Mouse (Mus musculus) cerebellum, adult 2 months (tissue): ENCODE measurements at regions not wholly inside any gene's neighbourhood (a gene's known extent, or its start where the extent isn't known, plus 50 kb on each side); places are given as distances from the start of the nearest gene placed in this dataset.

Experiments used
- DNase-seq, 2 experiments: peaks; one replicate each; pipeline ENCODE4 v3.0.0; 2021
- H3K27ac ChIP-seq: fragments of 200-500 bp; 2 replicates; pipeline ENCODE4 v1.5.1; 2012; ENCODE audit warnings: low read length, control low read depth, inconsistent platforms; ENCODE audit not compliant: insufficient read depth
- H3K27me3 ChIP-seq: fragments of 200-500 bp; 2 replicates; pipeline ENCODE4 v1.6.1; 2012; ENCODE audit warnings: inconsistent platforms, mild to moderate bottlenecking, low read length, moderate library complexity; ENCODE audit not compliant: control insufficient read depth, insufficient read depth
- H3K4me1 ChIP-seq: fragments of 200-500 bp; 2 replicates; pipeline ENCODE4 v1.6.1; 2011; ENCODE audit warnings: low read length; ENCODE audit not compliant: control insufficient read depth, insufficient read depth
- H3K4me3 ChIP-seq: fragments of 200-500 bp; replicated peaks from 2 replicates; pipeline ENCODE3; 2011; ENCODE audit warnings: mild to moderate bottlenecking, low read depth, low read length, control low read depth; ENCODE audit not compliant: insufficient read depth
- CTCF ChIP-seq: fragments of 200-500 bp; IDR thresholded peaks from 2 replicates; pipeline ENCODE4 v1.5.1; 2011; ENCODE audit warnings: low read depth, mild to moderate bottlenecking, control low read depth, low read length, moderate library complexity, borderline replicate concordance; ENCODE audit not compliant: insufficient read depth
- POLR2A ChIP-seq: fragments of 200-500 bp; IDR thresholded peaks from 2 replicates; pipeline ENCODE4 v1.6.1; 2011; ENCODE audit warnings: low read length, control low read depth, borderline replicate concordance; ENCODE audit not compliant: insufficient read depth
- WGBS: fragments of 180-500 bp; shearing (Covaris S2); methylation state at CpG from one replicate; pipeline ENCODE4 v1.1.7; 2018; 5-methylcytosine and 5-hydroxymethylcytosine counted together

- H3K4me1 ChIP-seq = no peaks in the 10 kb centered on the region; the same call in 1 of the 2 replicates
- DNase-seq = no peak
- WGBS = 4% methylated on average over 18 of the region's 18 CpGs
- no peak overlapping the region for H3K4me3 ChIP-seq
- H3K27me3 ChIP-seq = peaks cover 6% of the 10 kb centered on the region; the same call in 1 of the 2 replicates
- no peak overlapping the region for H3K27ac ChIP-seq
- TF ChIP-seq CTCF (no peak), POLR2A (no peak)
Observed at GRCm38 (mm10) chr2:172613891-172614391, 64.5 kb downstream of the Tfap2c start.

- Histone ChIP-seq H3K27me3 (peaks cover 6% of the 10 kb centered on the region; the same call in 1 of the 2 replicates), H3K4me3 (no peak overlapping the region), H3K4me1 (no peaks in the 10 kb centered on the region; the same call in 1 of the 2 replicates), H3K27ac (no peak overlapping the region)
- WGBS = 32% methylated on average over 2 of the region's 2 CpGs
- no peak for TF ChIP-seq CTCF
- no peak for TF ChIP-seq POLR2A
- no peak for DNase-seq
Observed at GRCm38 (mm10) chr2:172615148-172615547, 65.8 kb downstream of the Tfap2c start.

- Histone ChIP-seq H3K27me3 (peaks cover 6% of the 10 kb centered on the region; the same call in 1 of the 2 replicates), H3K4me3 (no peak overlapping the region), H3K4me1 (no peaks in the 10 kb centered on the region; the same call in 1 of the 2 replicates), H3K27ac (no peak overlapping the region)
- no peak for DNase-seq
- TF ChIP-seq CTCF = no peak
- no peak for TF ChIP-seq POLR2A
- WGBS = 33% methylated on average over 4 of the region's 4 CpGs
Observed at GRCm38 (mm10) chr2:172615582-172615981, 66.2 kb downstream of the Tfap2c start.

- Histone ChIP-seq H3K4me1 (no peaks in the 10 kb centered on the region), H3K27ac (no peak overlapping the region), H3K4me3 (no peak overlapping the region), H3K27me3 (peaks cover 1% of the 10 kb centered on the region; the same call in 1 of the 2 replicates)
- no peak for TF ChIP-seq POLR2A
- TF ChIP-seq CTCF = no peak
- WGBS = 53% methylated on average over 7 of the region's 7 CpGs
- no peak for DNase-seq
Observed at GRCm38 (mm10) chr2:172619168-172619567, 69.8 kb downstream of the Tfap2c start.

- H3K27me3 ChIP-seq = peaks cover 1% of the 10 kb centered on the region; the same call in 1 of the 2 replicates
- H3K27ac ChIP-seq = no peak overlapping the region
- TF ChIP-seq POLR2A (no peak), CTCF (no peak)
- no peak for DNase-seq
- no peaks in the 10 kb centered on the region for H3K4me1 ChIP-seq
- WGBS = 68% methylated on average over 5 of the region's 5 CpGs
- H3K4me3 ChIP-seq = no peak overlapping the region
Observed at GRCm38 (mm10) chr2:172620001-172620400, 70.6 kb downstream of the Tfap2c start.

- WGBS = 24% methylated on average over 14 of the region's 14 CpGs
- TF ChIP-seq POLR2A (no peak), CTCF (no peak)
- no peak for DNase-seq
- Histone ChIP-seq H3K4me1 (no peaks in the 10 kb centered on the region), H3K27ac (no peak overlapping the region), H3K27me3 (peaks cover 1% of the 10 kb centered on the region; the same call in 1 of the 2 replicates), H3K4me3 (no peak overlapping the region)
Observed at GRCm38 (mm10) chr2:172623707-172624106, 74.3 kb downstream of the Tfap2c start.

- WGBS = 47% methylated on average over 20 of the region's 20 CpGs
- H3K4me1 ChIP-seq = no peaks in the 10 kb centered on the region
- peaks cover 1% of the 10 kb centered on the region; the same call in 1 of the 2 replicates for H3K27me3 ChIP-seq
- no peak for DNase-seq
- TF ChIP-seq CTCF (no peak), POLR2A (no peak)
- H3K27ac ChIP-seq = no peak overlapping the region
- H3K4me3 ChIP-seq = no peak overlapping the region
Observed at GRCm38 (mm10) chr2:172627353-172628306, 78.2 kb downstream of the Tfap2c start.

GRCm38 (mm10) chr2:172630333-172630732, 80.9 kb downstream of the Tfap2c start:
- no peaks in the 10 kb centered on the region for H3K4me1 ChIP-seq
- DNase-seq = no peak
- no peak overlapping the region for H3K4me3 ChIP-seq
- 64% methylated on average over 3 of the region's 3 CpGs for WGBS
- H3K27ac ChIP-seq = no peak overlapping the region
- TF ChIP-seq POLR2A (no peak), CTCF (no peak)
- H3K27me3 ChIP-seq = no peaks in the 10 kb centered on the region; the same call in 1 of the 2 replicates

GRCm38 (mm10) chr2:172642616-172643015, 93.2 kb downstream of the Tfap2c start:
- TF ChIP-seq CTCF = no peak
- Histone ChIP-seq H3K4me1 (no peaks in the 10 kb centered on the region), H3K27me3 (no peaks in the 10 kb centered on the region), H3K4me3 (no peak overlapping the region), H3K27ac (no peak overlapping the region)
- DNase-seq = no peak
- 14% methylated on average over 11 of the region's 11 CpGs for WGBS
